In genomic region chr19:56772158-56772557, GRCm38 (mm10) we compare ENCODE assay signal across 21 mouse cellular contexts. TPM values are rescaled to one million over a fixed set of nuclear protein-coding genes. Genes with fewer than 3 reads are reported as not detected.
DNase-seq lines count a peak whose midpoint lies in the region; TF ChIP-seq lines count a peak whose summit lies in the region.
"Had no signal": no experiment of that assay in that cellular context is flagged by ENCODE, and none has a peak within 500 bp of the region (broad histone marks: within the 10 kb centered on the region; RNA-seq: fewer than 3 reads in every experiment).

No protein-coding gene starts in this region.

- WGBS in thymus, adult 2 months: 4% methylated on average over 7 of the region's 7 CpGs
- WGBS in small intestine, adult 2 months: 81% methylated on average over 7 of the region's 7 CpGs

- DNase-seq in thymus, adult 2 months: peak; percentile 8
- no peak for DNase-seq in thymus, adult 18-20 months
- peak; percentile 52 for DNase-seq in CD4-positive, CD25-positive, alpha-beta regulatory T cell, adult 2 months (ENCODE audit: low read depth, low spot score)
- DNase-seq in brain, embryonic 14.5 days (ENCODE audit: low read depth): peak; percentile 8
- DNase-seq in c-Kit-positive CD71-positive TER-119-positive erythroid progenitor cells, embryonic 14.5 days (ENCODE audit: low spot score): no peak
- no peak for DNase-seq in cerebellum, adult 18-20 months
- DNase-seq: cerebellum, postnatal 10 days; kidney, adult 2 months; kidney, postnatal 14 days; midbrain, embryonic 14.5 days; retina, postnatal 1 day; right cerebral cortex, postnatal 4 days had no signal

- TF ChIP-seq POLR2A in thymus, adult 2 months (IDR thresholded peaks at IDR 0.05; ENCODE audit: control insufficient read depth, extremely low read depth, insufficient read depth, low read length, poor library complexity): no peak
- TF ChIP-seq POLR2A in brain, embryonic 14.5 days (IDR thresholded peaks at IDR 0.05; ENCODE audit: borderline replicate concordance, extremely low read depth, insufficient read depth, insufficient read length, poor library complexity, severe bottlenecking): no peak
- TF ChIP-seq POLR2A in small intestine, adult 2 months (IDR thresholded peaks at IDR 0.05; ENCODE audit: low read depth, low read length): no peak

- no peak overlapping the region for H3K4me3 ChIP-seq in thymus, adult 2 months (ENCODE audit: control insufficient read depth, insufficient read depth, low read length)
- no peak overlapping the region for H3K4me3 ChIP-seq in small intestine, adult 2 months (ENCODE audit: low read depth, low read length)
- H3K4me3 ChIP-seq: forebrain, embryonic 10.5 days; hindbrain, embryonic 10.5 days; layer of hippocampus, adult 2 months; limb, embryonic 15.5 days; liver, embryonic 15.5 days; neural tube, embryonic 15.5 days; stomach, embryonic 15.5 days had no signal

- TF ChIP-seq CTCF in thymus, adult 2 months (IDR thresholded peaks at IDR 0.05; ENCODE audit: borderline replicate concordance, control insufficient read depth, extremely low read depth, insufficient read depth, low read length, poor library complexity): no peak
- no peak for TF ChIP-seq CTCF in brain, embryonic 14.5 days (IDR thresholded peaks at IDR 0.05; ENCODE audit: borderline replicate concordance, extremely low read depth, insufficient read depth, insufficient read length)
- no peak for TF ChIP-seq CTCF in small intestine, adult 2 months (IDR thresholded peaks at IDR 0.05; ENCODE audit: extremely low read depth, insufficient read length, insufficient replicate concordance, low read depth, low read length)

- H3K27ac ChIP-seq in thymus, adult 2 months (ENCODE audit: control insufficient read depth, insufficient read depth, low read length): no peak overlapping the region
- 0 out of 2 replicates have a peak overlapping the region, but pooled peaks have one; percentile 20 for H3K27ac ChIP-seq in small intestine, adult 2 months (ENCODE audit: insufficient read depth, low read depth, low read length)
- H3K27ac ChIP-seq: forebrain, embryonic 10.5 days; hindbrain, embryonic 10.5 days; layer of hippocampus, adult 2 months; limb, embryonic 15.5 days; liver, embryonic 15.5 days; macrophage; neural tube, embryonic 15.5 days; stomach, embryonic 15.5 days had no signal

- no peaks in the 10 kb centered on the region for H3K36me3 ChIP-seq in thymus, adult 2 months (ENCODE audit: control insufficient read depth, insufficient read depth, low read length)
- no peaks in the 10 kb centered on the region for H3K36me3 ChIP-seq in small intestine, adult 2 months (ENCODE audit: control insufficient read depth, insufficient read depth, low read length)
- H3K36me3 ChIP-seq: forebrain, embryonic 10.5 days; hindbrain, embryonic 10.5 days; limb, embryonic 15.5 days; liver, embryonic 15.5 days; neural tube, embryonic 15.5 days; stomach, embryonic 15.5 days had no signal

- peaks cover 23% of the 10 kb centered on the region for H3K4me1 ChIP-seq in thymus, adult 2 months (replicated peaks; ENCODE audit: control insufficient read depth, insufficient read depth, low read length)
- H3K4me1 ChIP-seq in small intestine, adult 2 months (ENCODE audit: control insufficient read depth, insufficient read depth, insufficient read length, low read length): peaks cover 11% of the 10 kb centered on the region

- H3K27me3 ChIP-seq in thymus, adult 2 months (ENCODE audit: control insufficient read depth, insufficient read depth, low read length): peaks cover 7% of the 10 kb centered on the region; the same call in 1 of the 2 replicates
- H3K27me3 ChIP-seq in small intestine, adult 2 months (ENCODE audit: control insufficient read depth, insufficient read depth, low read length): no peaks in the 10 kb centered on the region

RNA-seq across cellular contexts. Expression of gene Ccdc186, which starts 49.8 kb away (rescaled TPM):
- polyA plus RNA-seq in thymus, adult 2 months (2012; rRNA removed): 5.7 and 5.9 TPM in 2 replicates
- polyA plus RNA-seq in brain, embryonic 14.5 days (2012; rRNA removed): 12.2 and 20.0 TPM in 2 replicates
- 1.0 and 3.4 TPM in 2 replicates for polyA plus RNA-seq in small intestine, adult 2 months (2012; rRNA removed)

RNA-seq across cellular contexts. Expression of gene Adrb1, which starts 50.2 kb away (rescaled TPM):
- 6.6 and 6.9 TPM in 2 replicates for polyA plus RNA-seq in thymus, adult 2 months (2012; rRNA removed)
- polyA plus RNA-seq in brain, embryonic 14.5 days (2012; rRNA removed): 2.0 and 3.0 TPM in 2 replicates
- polyA plus RNA-seq in small intestine, adult 2 months (2012; rRNA removed): 3.1 and 3.7 TPM in 2 replicates

RNA-seq across cellular contexts. Expression of gene Tdrd1, which starts 53.9 kb away (rescaled TPM):
- 0.09 and 0.10 TPM in 2 replicates for polyA plus RNA-seq in thymus, adult 2 months (2012; rRNA removed)
- polyA plus RNA-seq in brain, embryonic 14.5 days (2012; rRNA removed): 0.59 and 1.0 TPM in 2 replicates
- 0.05 and 0.10 TPM in 2 replicates for polyA plus RNA-seq in small intestine, adult 2 months (2012; rRNA removed)
- polyA plus RNA-seq: macrophage had no signal

Comparison
In these comparisons a context has a peak if more than half of its experiments do, and no peak if none do; other contexts are left out.
1. DNase-seq: peak in thymus, adult 2 months (single experiment), CD4-positive, CD25-positive, alpha-beta regulatory T cell, adult 2 months (single experiment) and brain, embryonic 14.5 days (single experiment); none in thymus, adult 18-20 months (0 of 2), c-Kit-positive CD71-positive TER-119-positive erythroid progenitor cells, embryonic 14.5 days (single experiment) and cerebellum, adult 18-20 months (0 of 2).